Mouse (Mus musculus): ENCODE results near the gene Tbc1d12.
"Not testable (repeated sequence)": the region's sequence is repeated elsewhere in the genome, so short reads cannot be mapped to it uniquely, and the experiment has no call there.

Tbc1d12 gene

GRCm38 (mm10) chr19:38836438-38837170 lies at the start of gene Tbc1d12:
Gene Tbc1d12 (plus strand): TSS chr19:38836579.
- peak; percentile 94 for DNase-seq

GRCm38 (mm10) chr19:38787756-38788155 lies 48.6 kb upstream of the Tbc1d12 start:
- DNase-seq: no peak

- DNase-seq: no peak
These were observed 42.8 kb upstream of the Tbc1d12 start for GRCm38 (mm10) chr19:38793563-38794045.

- no peak for DNase-seq
These were observed 39.8 kb upstream of the Tbc1d12 start for GRCm38 (mm10) chr19:38796546-38796945.

- peak; percentile 3 for DNase-seq
These were observed 38.1 kb upstream of the Tbc1d12 start for GRCm38 (mm10) chr19:38798291-38798690.

- peak; percentile 27 for DNase-seq
These were observed 37.6 kb upstream of the Tbc1d12 start for GRCm38 (mm10) chr19:38798801-38799200.

GRCm38 (mm10) chr19:38818191-38818590 lies 18.2 kb upstream of the Tbc1d12 start:
- DNase-seq: no peak

- DNase-seq: peak; percentile 95
These were observed 17.5 kb upstream of the Tbc1d12 start, which contains the start of gene Noc3l for GRCm38 (mm10) chr19:38818766-38819426. Gene Noc3l (minus strand): TSS chr19:38819237.

GRCm38 (mm10) chr19:38819427-38819802 lies 17.0 kb upstream of the Tbc1d12 start:
- no peak for DNase-seq

GRCm38 (mm10) chr19:38820186-38820804 lies 16.1 kb upstream of the Tbc1d12 start:
- no peak for DNase-seq

- DNase-seq: no peak
These were observed 3.2 kb upstream of the Tbc1d12 start for GRCm38 (mm10) chr19:38833224-38833623.

GRCm38 (mm10) chr19:38836084-38836437 lies 318 bp upstream of the Tbc1d12 start:
- no peak for DNase-seq

- DNase-seq: peak; percentile 85
These were observed 827 bp downstream of the Tbc1d12 start for GRCm38 (mm10) chr19:38837171-38837641.

GRCm38 (mm10) chr19:38844817-38845216 lies 8.4 kb downstream of the Tbc1d12 start:
- DNase-seq: no peak

GRCm38 (mm10) chr19:38846373-38846772 lies 10.0 kb downstream of the Tbc1d12 start:
- no peak for DNase-seq

GRCm38 (mm10) chr19:38858224-38858623 lies 21.8 kb downstream of the Tbc1d12 start:
- no peak for DNase-seq

- DNase-seq: no peak
These were observed 26.1 kb downstream of the Tbc1d12 start for GRCm38 (mm10) chr19:38862523-38862922.

GRCm38 (mm10) chr19:38874825-38875224 lies 38.4 kb downstream of the Tbc1d12 start:
- not testable (repeated sequence) for DNase-seq

- peak; percentile 20 for DNase-seq
These were observed 43.9 kb downstream of the Tbc1d12 start for GRCm38 (mm10) chr19:38880300-38880699.

GRCm38 (mm10) chr19:38901146-38902135 lies 65.1 kb downstream of the Tbc1d12 start:
- DNase-seq: peak; percentile 19

GRCm38 (mm10) chr19:38902501-38902900 lies 66.1 kb downstream of the Tbc1d12 start:
- no peak for DNase-seq

GRCm38 (mm10) chr19:38913786-38914185 lies 77.4 kb downstream of the Tbc1d12 start:
- no peak for DNase-seq
